Mouse (Mus musculus) bone marrow, adult 2 months (tissue): Measurements from ENCODE around the gene Rrp9.

Experiments used
- CTCF ChIP-seq: fragments of 200-500 bp; IDR thresholded peaks from 2 replicates; pipeline ENCODE4 v1.5.1; 2011; ENCODE audit warnings: low read length, control low read depth; ENCODE audit not compliant: control insufficient read depth, insufficient read depth
- POLR2A ChIP-seq: fragments of 200-500 bp; IDR thresholded peaks from 2 replicates; pipeline ENCODE4 v1.6.1; 2011; ENCODE audit warnings: low read depth, mild to moderate bottlenecking, control low read depth, low read length, borderline replicate concordance; ENCODE audit not compliant: control insufficient read depth

DNA sequence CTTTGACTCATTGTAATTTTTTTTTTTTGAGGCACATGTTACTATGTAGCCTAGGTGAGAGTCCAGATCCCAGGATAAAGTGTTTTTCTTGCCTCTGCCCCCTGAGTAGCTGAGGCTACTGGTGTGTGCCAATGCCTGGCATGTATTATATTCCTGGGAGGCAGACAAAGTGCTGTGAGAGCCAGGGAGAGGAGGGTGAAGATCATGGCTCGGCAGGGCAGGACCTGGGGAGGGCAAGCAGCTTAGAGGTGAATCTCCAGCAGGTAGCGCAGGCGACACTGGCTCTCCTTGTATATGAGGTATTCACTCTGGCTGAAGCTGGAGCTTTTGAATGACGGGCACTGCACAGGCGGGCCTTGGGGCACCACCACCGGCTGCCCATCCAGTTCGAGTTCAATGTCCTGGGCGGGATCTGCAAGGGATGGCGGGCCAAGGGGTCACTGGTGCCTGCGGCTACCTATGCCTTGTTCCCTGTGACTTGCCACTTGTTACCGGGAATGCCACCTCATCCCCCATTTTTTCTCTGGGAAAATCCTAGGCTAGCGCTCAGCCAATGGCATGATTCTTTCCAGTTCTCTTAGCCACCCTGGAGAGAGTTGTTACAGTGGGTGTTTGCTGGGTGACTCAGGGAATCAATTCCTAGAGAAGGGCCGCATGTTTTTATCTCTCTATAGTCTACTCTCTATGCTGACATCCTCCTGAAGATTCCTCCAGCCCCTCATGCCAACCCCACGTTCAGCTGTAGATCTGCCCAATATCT, 4.6 kb upstream of the Rrp9 start:
- TF ChIP-seq CTCF (no peak), POLR2A (no peak)
